Mouse (Mus musculus) CD4-positive helper T cell, adult 2 months (primary cell): ENCODE measurements around the gene Olfr1443.
"Not testable (repeated sequence)": the region's sequence is repeated elsewhere in the genome, so short reads cannot be mapped to it uniquely, and the experiment has no call there.

Source experiments
- DNase-seq: peaks from one replicate; pipeline ENCODE4 v3.0.0-alpha.2; 2012; ENCODE audit warnings: low read depth, missing footprints, low spot score

Olfr1443 gene

GRCm38 (mm10) chr19:12677812-12678211 is at the start of gene Olfr1443:
Olfr1443 (plus strand) TSS chr19:12678112.
- DNase-seq: no peak

GRCm38 (mm10) chr19:12633176-12633575 is 44.7 kb upstream of the Olfr1443 start, which contains the start of gene Glyat:
Glyat (plus strand) TSS chr19:12633308.
- no peak for DNase-seq

GRCm38 (mm10) chr19:12634259-12634658 is 43.7 kb upstream of the Olfr1443 start:
- DNase-seq: no peak

GRCm38 (mm10) chr19:12634963-12635362 is 42.9 kb upstream of the Olfr1443 start:
- no peak for DNase-seq

GRCm38 (mm10) chr19:12636863-12637262 is 41.0 kb upstream of the Olfr1443 start:
- no peak for DNase-seq

GRCm38 (mm10) chr19:12638049-12638448 is 39.9 kb upstream of the Olfr1443 start:
- DNase-seq: no peak

GRCm38 (mm10) chr19:12649511-12649910 is 28.4 kb upstream of the Olfr1443 start:
- DNase-seq: no peak

- no peak for DNase-seq
Observed at GRCm38 (mm10) chr19:12666156-12666555, 11.8 kb upstream of the Olfr1443 start.

- DNase-seq: not testable (repeated sequence)
Observed at GRCm38 (mm10) chr19:12668601-12669000, 9.3 kb upstream of the Olfr1443 start.

GRCm38 (mm10) chr19:12670139-12670538 is 7.8 kb upstream of the Olfr1443 start, which contains the start of gene Olfr1442:
Olfr1442 (plus strand) TSS chr19:12670439.
- no peak for DNase-seq

GRCm38 (mm10) chr19:12671051-12671450 is 6.9 kb upstream of the Olfr1443 start:
- no peak for DNase-seq

- no peak for DNase-seq
Observed at GRCm38 (mm10) chr19:12684638-12685037, 6.7 kb downstream of the Olfr1443 start.

GRCm38 (mm10) chr19:12685231-12685630 is 7.3 kb downstream of the Olfr1443 start:
- no peak for DNase-seq

- DNase-seq: no peak
Observed at GRCm38 (mm10) chr19:12695590-12695989, 17.7 kb downstream of the Olfr1443 start, which contains the start of gene Keg1. Keg1 (plus strand) TSS chr19:12695786.

GRCm38 (mm10) chr19:12696221-12696620 is 18.3 kb downstream of the Olfr1443 start:
- DNase-seq: no peak

- no peak for DNase-seq
Observed at GRCm38 (mm10) chr19:12708458-12708857, 30.5 kb downstream of the Olfr1443 start.

- DNase-seq: no peak
Observed at GRCm38 (mm10) chr19:12708986-12709385, 31.1 kb downstream of the Olfr1443 start.

- no peak for DNase-seq
Observed at GRCm38 (mm10) chr19:12719189-12719588, 41.3 kb downstream of the Olfr1443 start.

- no peak for DNase-seq
Observed at GRCm38 (mm10) chr19:12720463-12720862, 42.6 kb downstream of the Olfr1443 start.

- DNase-seq: not testable (repeated sequence)
Observed at GRCm38 (mm10) chr19:12720919-12721318, 43.0 kb downstream of the Olfr1443 start.

GRCm38 (mm10) chr19:12721596-12721995 is 43.7 kb downstream of the Olfr1443 start:
- not testable (repeated sequence) for DNase-seq

- DNase-seq: peak; percentile 17
Observed at GRCm38 (mm10) chr19:12722308-12722707, 44.4 kb downstream of the Olfr1443 start.

- no peak for DNase-seq
Observed at GRCm38 (mm10) chr19:12725851-12726250, 47.9 kb downstream of the Olfr1443 start.

- DNase-seq: no peak
Observed at GRCm38 (mm10) chr19:12731036-12731435, 53.1 kb downstream of the Olfr1443 start.
